Mouse (Mus musculus): ENCODE measurements around the gene Adgrg3.

Gene Adgrg3

DNA sequence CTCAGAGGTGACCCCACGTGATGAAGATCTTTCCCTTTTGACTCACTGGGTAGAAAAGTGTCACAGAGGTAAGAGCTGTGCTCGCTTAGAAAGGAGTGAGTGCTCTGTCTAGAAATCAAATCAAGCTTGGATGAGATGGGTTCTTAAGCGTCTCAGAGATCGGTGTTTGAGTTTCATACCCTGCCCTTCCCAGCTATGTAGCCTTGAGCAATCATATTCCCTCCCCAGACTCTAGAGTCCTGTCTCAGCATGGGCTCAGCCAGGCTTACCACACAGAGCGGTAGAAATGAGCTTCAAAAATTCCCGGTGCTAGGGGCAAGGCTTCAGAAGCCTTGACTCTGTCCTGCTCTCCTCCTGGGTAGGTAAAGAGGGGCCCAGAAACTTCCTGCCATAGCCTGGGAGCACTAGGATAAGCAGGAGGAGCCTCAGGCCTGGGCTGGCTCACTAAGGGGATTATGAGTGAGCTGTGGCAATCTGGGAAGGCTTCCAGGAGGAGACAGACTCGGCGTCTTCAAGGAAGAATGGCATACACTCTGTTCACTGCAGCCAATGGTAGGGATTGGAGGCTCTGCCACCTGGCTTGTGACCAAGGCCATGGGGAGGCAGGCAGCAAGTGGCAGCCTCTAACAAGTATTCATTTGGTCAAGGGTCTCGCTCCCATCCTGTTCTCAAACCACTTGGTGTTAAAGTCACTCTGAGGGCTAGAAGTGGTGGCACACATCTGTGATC is 24.3 kb upstream of the Adgrg3 start:
- no peak for DNase-seq (ENCODE audit: low spot score)

DNA sequence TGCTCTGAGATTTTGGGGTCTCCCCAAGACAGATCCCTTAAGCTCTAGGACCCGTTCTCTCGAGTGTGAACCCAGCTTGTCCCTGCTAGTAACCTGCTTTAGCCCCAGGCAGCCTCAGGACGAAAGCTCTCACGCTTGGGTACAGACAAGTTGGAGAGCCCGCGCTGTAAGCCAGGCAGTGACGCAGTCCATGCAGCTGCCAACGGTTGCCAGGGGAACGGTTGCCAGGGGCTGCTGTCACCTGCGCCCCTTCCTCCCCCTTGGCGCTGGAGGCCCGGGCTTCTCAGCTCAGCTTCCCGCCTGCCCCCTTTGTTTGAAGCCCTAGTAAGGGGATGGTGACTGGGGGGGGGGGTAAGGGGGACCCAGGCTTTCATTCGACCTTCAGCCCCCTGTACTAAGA is 23.5 kb upstream of the Adgrg3 start:
- DNase-seq (ENCODE audit: low spot score): peak; percentile 71

DNA sequence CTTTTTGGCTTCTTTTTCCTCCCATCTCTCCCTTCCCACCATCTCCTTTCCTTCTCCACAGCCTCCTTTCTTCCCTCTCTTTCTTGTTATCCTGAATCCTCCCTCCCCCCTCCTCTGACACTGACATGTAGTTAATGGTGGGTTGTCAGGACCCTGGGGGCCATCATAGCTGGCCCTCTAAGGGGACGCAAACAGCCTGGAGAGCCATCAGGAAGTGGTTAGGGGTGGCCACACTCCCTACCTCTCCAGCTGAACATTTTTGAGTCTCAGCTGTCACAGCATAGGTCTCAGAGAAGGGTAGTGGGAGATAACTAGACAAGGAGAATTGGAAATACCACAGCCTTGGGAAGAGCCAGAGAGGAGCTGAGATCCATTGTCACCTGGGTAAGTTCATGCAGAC is 23.0 kb upstream of the Adgrg3 start:
- no peak for DNase-seq (ENCODE audit: low spot score)

DNA sequence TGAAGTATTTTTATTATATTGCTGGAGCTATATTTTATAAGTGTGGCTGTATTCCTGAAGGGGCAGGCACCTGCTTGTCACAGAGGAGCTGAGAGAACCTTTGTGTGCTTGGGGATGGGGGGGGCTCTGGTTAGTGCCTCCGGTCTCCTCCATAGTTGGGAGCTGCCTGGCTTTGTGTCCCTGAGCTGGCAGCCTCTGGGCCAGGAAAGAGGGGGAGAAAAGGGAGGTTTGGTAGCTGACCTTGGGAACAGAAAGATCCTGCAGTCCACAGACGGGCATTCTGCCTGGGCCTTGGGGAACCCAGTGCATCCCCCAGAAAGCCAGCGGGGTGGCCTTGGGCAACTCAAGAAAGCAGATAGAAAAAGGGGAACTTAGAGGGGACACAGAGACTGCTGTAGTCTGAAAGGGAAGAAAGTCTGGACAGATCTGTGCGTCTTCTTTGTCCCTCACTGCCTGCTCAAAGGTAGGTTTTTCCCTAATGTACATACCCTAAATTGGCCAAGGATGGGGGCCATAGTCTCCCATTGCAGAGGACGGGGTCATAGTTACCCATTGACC is 22.1 kb upstream of the Adgrg3 start:
- peak; percentile 71 for DNase-seq (ENCODE audit: low spot score)

DNA sequence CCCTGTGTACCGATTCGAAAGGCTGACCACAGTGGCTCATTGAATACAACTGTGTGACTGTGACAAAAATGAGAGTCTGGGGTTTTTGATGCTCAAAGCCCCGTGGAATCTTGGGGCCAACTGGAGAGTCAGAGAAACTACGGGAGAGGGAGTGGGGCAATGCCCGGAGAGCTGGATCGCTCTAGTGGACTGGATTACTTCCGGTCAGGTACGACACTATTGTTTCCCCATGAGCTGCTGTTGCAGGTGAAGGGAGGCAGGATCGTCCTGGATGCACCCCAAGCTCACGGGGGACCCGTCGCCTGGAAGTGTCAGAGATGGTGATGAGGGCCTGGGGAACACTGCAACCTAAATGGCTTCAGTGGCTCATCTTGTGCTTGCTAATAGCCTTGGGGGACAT is 21.5 kb upstream of the Adgrg3 start:
- peak; percentile 50 for DNase-seq (ENCODE audit: low spot score)

DNA sequence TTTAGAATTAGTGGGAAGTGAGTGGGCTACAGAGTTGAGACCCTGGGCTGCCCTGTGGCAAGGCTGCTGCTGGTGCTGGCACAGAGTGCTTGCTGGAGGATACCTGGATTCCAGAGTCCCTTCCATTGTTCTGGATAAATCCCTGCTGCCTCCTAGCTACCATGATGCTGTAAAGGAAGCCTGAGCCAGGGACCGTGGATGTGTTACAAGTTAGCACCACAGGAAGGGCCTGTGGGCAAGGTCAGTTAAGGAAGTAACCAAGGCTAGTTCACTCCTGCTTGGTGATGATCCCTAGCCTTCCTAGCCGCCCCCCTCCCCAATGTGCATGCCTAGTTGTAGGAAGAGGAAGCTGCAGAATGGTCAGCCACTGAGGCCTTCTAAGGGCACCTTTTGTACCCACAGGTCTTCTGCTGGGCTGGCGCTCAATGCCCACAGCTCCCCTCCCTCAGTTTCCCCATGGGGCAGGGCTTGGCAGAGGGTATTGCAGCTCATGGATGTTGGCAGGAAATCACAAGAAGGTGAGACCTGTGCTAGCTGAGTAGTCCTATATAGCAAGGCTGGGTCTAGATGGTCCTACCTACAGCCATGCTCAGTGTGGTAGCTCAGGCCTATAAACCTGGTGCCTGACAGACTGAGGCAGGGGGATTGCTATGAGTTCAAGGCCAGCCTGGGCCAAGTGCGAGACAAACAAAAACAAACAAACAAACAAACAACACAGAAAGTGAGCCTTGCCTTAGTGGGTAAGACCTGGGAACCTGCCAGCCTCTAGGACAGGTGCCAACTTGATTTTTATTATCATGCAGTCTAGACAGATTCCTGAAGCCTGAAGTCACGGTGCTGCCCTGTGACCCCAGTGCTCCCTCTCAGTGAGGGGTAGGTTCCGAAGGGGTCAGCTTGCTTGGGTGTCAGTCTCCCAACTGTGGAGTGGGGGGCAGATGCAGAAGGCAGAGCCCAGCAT is 20.3 kb upstream of the Adgrg3 start:
- DNase-seq (ENCODE audit: low spot score): peak; percentile 76

DNA sequence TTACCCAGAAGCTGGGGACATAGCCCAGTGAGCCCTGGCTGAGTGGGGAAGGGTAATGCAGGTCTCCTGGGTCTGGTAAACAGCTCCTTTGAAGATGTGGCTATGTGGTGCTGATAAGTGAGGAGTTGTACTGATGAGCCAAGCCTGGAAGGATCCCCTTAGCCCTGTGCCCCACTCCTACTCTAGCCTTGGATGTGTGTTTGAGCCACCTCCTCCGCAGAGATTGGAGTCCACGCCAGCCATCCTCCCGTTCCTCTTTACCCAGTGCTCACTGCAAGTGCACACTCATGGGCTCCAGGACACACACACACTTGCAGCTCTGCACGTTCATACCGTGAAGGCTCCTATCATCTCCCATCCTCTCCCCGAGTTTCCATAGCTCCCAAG is 19.6 kb upstream of the Adgrg3 start:
- peak; percentile 62 for DNase-seq (ENCODE audit: low spot score)

DNA sequence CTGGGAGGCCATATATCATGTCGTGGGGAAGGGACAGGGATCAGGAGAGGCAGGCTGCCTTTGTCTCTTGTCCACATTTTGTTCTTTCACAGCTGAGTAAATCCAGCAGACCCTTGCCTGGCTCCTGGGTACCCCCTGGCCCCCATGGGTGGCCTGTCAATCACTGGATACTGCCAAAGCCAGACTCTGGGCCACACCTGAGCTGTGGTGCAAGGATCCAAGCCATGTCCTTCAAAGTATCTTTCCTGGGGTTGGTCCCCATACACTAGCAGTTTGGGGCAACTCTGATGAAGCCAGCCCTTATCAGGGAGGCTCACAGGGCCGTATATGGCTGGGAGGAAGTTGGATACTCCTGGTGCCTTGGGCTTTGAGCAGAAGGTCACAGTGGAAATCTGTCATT is 19.1 kb upstream of the Adgrg3 start:
- DNase-seq (ENCODE audit: low spot score): no peak

DNA sequence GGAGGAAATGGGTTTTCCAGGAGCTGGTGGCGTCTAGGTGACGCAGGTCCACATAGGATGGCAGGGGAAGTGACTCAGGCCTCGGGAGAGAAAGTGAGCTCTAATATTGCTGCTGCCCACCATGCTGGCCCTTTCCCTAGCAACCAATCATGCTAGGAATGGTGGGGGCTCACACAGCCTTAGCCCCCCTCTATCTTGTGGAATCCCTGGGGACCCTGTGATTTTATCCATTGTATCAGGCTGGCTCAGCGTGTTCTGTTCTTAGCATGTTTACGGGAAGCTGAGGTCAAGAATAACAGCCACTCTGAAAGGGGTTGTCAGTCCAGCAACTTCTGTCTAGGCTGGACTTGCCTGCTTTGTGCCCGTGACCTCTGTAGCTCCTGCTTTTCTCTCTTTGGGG is 18.5 kb upstream of the Adgrg3 start:
- no peak for DNase-seq (ENCODE audit: low spot score)

DNA sequence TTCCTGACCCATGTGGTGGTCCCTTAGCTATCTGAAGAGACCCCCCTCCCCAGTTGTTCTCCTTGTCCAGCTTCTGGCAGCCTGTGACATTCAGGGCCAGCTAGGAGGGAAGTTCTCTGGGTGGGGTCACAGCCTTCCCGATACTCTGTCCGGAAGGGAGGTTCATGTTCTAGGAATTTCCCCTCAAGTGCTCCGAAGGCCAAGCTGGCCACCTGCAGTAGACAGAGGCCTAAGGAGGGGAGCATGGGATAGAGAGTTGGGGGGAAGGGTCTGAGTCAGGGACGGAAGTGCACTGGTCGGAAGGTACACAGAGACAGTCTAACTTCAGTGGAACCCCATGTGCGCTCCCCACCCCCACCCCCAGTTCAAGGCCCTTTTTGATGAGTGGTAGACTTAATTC is 17.5 kb upstream of the Adgrg3 start:
- no peak for DNase-seq (ENCODE audit: low spot score)

DNA sequence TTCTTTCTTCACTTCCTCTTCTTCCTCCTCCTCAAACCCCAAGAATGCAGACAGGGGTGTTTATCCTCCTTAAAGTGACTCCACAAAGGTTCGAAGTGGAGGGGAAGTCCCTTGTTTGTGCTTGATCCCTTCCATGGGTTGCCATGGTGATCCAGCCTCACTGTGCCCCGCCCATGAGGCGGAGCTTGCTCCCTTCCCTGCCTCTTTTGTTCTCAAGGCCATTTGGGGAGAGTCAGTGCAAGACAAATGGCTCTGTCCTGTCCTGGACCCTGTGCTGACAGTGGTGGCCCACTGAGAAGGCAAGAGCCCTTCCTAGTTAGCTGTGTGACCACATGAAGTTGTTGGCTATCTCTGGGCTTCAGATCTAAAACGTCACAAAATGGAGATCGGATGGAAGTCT is 16.8 kb upstream of the Adgrg3 start:
- peak; percentile 75 for DNase-seq (ENCODE audit: low spot score)

DNA sequence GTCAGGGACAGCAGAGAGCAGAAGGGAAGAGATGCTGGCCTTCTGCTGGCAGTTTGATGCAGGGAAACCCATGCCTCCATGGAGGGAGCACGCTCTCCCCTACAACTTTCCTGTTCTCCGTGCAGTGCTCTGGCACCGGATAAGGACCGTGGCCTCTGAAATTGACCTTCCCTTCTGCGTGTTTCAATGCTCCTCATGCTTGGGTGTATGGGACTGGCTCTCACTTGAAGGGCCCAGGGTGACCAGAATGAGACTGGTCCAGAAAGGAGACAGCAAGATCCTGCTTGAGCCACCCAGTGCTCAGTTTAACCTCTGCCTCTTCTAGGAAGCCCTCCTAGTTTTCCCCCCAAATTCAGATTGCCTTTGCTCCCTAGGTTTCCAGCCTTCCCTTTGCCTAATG is 16.3 kb upstream of the Adgrg3 start:
- no peak for DNase-seq (ENCODE audit: low spot score)

DNA sequence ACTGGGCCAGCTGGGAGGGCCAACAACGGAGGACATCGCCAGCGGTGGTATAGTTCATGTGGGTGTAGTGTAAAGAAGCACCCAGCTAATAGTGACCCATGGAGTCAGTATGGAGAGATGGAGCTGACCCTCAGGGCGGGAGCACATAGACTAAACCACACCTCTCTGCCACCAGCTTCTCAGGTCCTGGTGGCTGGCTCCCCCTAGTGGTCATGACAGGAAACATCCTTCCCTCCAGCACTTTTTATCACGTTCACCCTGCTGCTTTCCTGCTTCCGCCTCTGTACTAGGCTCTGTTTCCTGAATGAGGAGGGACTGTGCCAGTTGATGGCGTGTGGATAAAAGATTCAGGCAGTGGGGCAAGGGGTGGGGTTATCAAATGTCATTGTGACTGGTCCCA is 15.8 kb upstream of the Adgrg3 start:
- peak; percentile 81 for DNase-seq (ENCODE audit: low spot score)

DNA sequence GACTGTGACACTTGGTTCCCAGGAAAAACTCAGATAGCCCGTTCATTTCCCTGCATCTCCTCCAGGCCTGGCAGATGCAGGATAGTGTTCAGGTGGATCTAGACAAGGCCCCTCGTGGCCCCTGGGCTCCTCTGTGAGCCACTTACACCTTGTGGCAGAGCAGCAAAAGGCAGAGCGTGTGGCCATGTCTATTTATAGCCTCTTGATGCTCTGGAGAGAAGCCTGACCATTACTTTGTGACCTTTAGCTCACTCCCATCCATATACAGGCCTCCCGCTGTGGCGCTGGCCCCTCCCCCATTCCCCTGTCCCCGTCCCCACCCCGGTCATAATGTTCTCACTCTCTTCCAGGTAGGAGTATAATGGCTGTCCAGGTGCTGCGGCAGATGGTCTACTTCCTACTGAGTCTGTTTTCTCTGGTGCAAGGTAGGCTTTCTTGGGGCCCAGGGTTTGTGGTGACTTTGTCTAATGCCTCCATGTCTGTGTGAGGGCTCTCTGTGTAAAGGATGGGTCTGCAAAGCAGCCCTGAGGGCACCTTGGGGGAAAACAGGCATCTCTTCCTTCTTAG is 15.3 kb upstream of the Adgrg3 start:
- DNase-seq (ENCODE audit: low spot score): no peak

DNA sequence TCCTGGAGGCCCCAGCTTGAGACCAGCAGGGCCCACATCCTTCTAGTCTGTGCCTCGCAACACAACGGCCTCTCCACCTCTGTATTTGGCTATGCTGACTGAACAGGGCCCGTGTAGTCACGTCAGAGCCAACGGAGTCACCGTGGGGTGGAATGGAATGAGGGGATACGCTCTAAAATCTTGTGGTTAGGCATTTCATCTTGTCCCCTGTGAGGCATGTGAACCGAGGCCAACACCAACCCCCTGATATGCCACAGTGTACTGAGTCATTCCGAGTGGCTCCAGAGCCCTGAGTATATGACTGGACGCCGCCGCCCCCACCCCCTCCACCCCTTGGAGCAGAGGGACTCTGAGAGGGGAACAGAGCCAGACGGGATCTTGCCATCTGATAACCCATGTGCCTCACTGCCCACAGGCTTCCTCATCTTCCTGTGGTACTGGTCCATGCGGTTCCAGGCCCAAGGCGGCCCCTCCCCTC is 5.0 kb upstream of the Adgrg3 start:
- DNase-seq (ENCODE audit: low spot score): no peak

DNA sequence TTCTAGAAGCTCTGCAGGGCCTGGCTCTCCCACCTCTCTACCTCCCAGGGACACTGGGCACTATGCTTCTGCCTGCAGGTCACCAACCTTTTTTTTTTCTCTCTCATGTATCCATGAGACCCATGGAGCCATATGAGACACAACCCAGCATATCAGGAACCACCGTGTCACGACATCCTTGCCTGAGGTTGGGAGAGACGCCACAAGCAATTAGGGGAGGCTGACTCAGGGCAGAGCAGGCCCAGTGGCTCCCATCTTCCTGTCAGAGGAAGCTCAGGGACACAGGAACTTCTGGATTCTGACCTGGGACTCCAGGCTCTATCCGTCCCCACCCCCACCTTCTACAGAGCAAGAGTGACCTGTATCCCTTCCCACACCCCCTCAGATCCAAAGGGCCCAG is 1.6 kb upstream of the Adgrg3 start:
- DNase-seq (ENCODE audit: low spot score): no peak

DNA sequence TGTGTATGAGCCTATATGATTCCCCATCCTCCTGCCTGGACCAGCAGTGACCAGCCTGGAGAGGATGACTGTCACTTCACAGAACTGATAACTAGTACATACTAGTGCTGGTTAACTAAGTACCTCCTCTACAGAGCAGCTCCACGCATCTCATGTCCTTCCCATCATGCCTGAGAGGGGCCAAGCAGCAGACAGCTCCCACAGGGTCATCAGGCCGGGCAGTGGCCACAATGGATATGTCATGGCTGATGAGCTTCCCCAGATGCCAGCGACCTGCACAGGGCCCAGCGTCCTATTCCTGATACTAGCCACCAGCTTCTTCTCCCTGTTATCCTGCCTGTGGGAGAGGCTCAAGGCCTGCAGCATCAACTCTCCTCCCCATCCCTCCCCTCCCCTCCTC is 808 bp upstream of the Adgrg3 start:
- no peak for DNase-seq (ENCODE audit: low spot score)

DNA sequence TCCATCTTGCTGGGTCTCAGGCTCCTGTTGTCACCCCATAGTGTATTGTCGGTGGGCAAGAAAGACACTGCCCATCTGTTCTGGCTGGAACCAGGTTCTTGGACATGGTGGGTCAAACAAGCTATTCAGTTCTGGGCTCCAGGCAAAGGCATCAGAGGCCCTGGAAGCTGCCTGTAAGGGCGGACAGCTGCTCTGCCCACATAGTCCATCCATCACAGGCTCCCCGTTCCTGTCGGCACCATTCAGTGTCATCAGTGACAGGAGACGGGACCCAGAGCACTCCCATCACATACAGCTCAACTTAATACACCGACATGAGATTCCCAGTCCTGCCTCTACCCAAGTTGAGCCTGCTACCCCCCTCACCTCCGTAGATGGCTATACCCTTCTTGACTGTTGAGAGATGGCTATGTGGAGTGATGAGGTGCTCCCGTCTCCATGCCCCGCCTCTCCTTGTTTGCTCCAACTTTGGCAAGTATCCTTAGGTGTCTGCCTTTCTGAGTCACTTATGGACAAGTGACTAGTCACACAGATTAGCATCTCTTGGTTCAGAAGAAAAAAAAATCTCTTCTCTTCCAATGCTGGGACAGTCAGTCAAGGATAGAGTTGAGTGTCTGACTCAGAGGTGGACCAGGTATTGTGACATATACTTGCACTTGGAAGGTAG is 610 bp downstream of the Adgrg3 start:
- DNase-seq (ENCODE audit: low spot score): no peak

DNA sequence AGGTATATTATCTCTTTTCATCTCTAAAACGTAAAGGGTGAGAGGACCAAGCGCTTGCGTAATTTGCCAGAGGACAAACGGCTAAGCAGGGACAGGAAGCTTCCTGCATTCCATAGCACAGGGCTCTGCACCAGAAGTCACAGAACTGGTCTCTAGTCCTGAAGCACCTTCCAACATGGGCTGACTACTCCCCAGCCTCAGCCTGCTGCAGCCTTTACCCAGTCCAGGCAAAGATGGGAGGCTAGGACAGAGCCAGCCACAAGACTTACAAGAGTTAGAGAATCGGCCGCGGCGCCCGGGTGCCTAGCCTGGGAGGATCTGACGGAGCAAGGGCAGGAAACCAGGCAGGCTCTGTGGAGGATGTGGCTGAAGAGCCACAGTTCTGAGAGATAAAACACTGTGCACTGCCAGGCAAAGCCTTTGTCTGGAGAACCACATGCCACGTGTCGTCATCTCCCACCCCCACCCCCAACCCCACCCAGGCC is 2.8 kb downstream of the Adgrg3 start:
- no peak for DNase-seq (ENCODE audit: low spot score)

DNA sequence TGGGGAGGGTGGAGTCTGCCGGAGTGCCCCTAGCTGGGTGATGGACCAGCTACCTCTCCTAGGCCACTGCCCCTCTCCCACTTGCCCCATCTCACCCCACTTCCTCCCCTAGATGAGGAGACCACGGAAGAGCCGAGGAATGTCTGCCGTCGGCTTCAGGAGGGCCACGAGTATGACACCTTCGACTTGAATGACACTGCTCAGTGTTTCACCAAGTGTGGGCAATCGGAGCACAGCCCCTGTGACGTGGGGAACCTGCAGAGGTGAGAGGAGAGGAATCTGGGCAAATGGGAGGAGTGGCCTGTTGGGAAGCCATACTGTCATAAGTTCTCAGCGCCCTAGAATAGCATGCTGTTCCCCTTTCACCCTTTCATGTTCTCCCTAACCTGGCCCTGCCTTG is 3.3 kb downstream of the Adgrg3 start:
- DNase-seq (ENCODE audit: low spot score): no peak

DNA sequence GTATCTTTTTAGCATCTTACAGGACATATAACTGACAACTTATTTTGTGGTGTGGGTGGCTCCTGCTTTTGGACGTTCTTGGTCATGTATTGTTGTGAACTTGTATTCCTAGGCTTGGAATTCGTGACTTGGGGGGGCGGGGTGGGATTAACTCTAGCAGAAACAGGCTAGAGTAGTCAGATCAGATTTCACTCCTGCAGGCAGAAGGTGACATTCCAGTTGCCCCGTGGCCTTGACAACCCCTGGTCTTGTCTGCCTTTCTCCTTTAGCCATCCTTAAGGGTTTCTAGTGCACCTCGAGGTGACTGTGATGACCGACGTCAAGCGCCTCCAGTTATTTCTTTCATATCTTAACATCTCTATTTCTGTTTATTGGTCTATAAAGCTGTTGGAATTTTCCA is 5.7 kb downstream of the Adgrg3 start:
- DNase-seq (ENCODE audit: low spot score): no peak

DNA sequence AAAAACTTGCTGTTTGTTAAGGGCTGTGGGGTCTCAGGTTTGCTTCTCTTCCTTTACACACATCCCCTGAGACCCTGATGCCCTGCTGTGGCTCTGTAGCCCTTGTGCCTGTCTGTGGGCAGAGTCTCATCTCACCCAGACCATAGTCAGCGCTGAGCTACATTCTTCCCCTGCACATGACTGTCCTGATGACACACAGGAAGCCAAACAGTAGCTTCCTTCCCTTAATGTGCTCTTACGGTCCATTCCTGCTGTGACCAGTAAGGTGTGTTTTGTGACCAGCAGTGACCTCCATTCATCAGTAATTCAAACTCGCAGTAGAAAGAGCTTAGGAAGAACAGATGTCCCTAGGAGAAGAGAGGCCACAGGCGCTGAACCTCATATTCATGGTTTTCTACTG is 6.9 kb downstream of the Adgrg3 start:
- no peak for DNase-seq (ENCODE audit: low spot score)

Measured in testis, postnatal 10 days (tissue).